Mouse (Mus musculus): ENCODE data around the gene Syt16. TPM values are rescaled to one million over a fixed set of nuclear protein-coding genes. Genes with fewer than 3 reads are reported as not detected.

Gene Syt16
- total RNA-seq (2021): not detected
- long read RNA-seq, experiment 1: 0 reads
- long read RNA-seq, experiment 2: 0 reads

- DNase-seq: no peak
- intact Hi-C loops (cut with DNase I): no loop called here
Measured at GRCm38 (mm10) chr12:73997297-73998127, at the start of gene Syt16. Syt16 (plus strand) TSS chr12:73997661.

GRCm38 (mm10) chr12:73948415-73948814 lies 49.0 kb upstream of the Syt16 start:
- no peak for DNase-seq
- intact Hi-C loops (cut with DNase I): no loop called here

- intact Hi-C loops (cut with DNase I): no loop called here
- peak; percentile 57 to 60 for DNase-seq
Measured at GRCm38 (mm10) chr12:73949318-73950058, 48.0 kb upstream of the Syt16 start.

DNA sequence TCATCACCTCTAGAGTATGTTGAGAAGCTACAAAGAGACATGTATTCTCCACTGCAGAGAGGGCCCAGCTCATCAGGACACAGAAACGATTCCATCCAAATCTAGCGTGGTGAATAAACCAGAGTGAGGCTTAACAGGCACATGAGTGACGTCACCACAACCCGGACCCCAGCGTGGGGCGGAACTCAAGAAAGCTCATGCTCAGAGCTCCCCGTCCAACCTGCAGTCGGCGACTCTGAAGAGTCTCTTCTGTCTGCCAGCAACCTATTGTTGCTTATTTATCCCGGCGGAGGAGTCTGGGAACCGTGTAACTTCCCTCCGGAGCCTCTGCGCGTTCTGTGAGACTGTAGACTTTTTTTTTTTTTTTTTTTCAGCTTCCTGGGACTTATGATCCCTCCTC lies 44.6 kb upstream of the Syt16 start:
- intact Hi-C loops (cut with DNase I): no loop called here
- DNase-seq: peak; percentile 33 to 48

DNA sequence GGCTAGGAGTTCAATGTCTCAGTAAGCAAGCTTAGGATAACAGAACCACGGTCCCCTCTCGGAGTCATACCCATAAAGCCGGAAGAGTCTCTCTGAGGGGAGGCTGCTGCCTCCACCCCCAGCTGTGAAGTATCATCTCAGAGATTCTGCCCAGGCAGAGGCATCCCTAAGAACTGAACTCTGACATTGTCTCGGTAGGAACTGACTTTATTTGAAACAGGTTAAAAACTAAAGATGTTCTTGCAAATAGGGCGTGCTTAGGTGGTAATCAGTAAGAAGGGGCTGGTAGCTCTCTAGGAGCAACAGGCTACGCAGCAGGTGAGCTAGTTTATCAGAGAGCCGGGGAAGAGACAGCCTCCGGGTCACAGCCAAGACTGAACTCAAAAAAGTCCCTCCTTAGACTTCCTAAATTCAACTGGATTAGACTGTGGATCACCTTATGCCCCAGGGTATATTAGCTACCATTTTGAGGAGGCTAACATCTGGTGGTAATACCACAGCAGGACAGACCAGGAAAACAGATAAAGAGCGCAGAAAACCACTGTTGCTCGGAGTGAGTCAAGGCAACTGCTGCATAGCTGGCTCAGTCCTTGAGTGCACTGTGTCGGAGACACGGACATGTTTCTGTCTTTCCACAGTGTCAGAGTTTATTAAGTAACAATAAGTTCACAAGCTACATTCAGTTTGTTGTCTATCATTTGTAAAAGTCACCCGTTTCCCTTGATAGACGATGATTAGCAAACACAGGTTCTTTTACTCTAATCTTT lies 43.9 kb upstream of the Syt16 start:
- intact Hi-C loops (cut with DNase I): no loop called here

GRCm38 (mm10) chr12:73954785-73955184 lies 42.7 kb upstream of the Syt16 start:
- no peak for DNase-seq
- intact Hi-C loops (cut with DNase I): no loop called here

More for the DNA sequence above, 43.9 kb upstream of the Syt16 start:
- no peak for DNase-seq

DNA sequence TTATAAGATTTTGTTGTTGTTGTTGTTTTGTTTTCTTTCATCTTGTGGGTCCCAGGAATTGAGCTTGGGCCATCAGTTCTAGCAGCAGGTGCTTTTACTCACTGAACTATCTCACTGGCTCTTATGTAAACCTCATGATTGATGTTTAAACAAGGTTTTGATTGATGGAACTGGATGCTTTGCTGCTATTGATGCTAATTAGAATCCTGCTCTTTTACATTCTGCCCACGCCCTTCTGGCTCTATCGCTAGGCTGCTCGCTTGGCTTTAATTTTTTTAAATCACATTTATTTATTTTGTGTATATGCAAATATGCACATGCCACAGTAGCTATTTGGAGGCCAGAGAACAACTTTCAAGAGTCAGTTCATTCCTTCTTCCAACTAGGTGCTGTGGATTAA lies 39.8 kb upstream of the Syt16 start:
- no peak for DNase-seq
- intact Hi-C loops (cut with DNase I): no loop called here

DNA sequence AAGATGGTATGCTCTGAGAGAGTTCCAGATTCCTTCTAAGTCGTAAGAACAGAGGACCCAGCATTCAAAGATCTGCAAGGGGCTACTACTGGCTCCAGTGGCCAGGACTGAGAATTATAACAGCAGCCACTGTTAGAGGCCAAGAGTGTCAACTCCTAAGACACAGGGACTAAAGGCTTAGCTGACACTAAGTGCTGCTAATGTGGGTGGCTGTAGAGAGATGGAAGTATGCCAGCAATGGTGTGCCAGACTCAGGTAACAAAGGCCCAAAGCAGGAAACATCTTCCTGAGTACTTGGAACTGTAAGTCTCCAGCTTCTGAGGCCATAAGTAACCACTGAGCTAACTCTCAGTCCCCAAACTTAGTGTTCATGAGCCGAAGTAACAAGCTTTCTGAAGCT lies 38.6 kb upstream of the Syt16 start:
- intact Hi-C loops (cut with DNase I): no loop called here
- no peak for DNase-seq

- intact Hi-C loops (cut with DNase I): no loop called here
Measured at GRCm38 (mm10) chr12:73964291-73965281, 32.9 kb upstream of the Syt16 start, which contains the start of gene Snapc1. Snapc1 (plus strand) TSS chr12:73964481.

DNA sequence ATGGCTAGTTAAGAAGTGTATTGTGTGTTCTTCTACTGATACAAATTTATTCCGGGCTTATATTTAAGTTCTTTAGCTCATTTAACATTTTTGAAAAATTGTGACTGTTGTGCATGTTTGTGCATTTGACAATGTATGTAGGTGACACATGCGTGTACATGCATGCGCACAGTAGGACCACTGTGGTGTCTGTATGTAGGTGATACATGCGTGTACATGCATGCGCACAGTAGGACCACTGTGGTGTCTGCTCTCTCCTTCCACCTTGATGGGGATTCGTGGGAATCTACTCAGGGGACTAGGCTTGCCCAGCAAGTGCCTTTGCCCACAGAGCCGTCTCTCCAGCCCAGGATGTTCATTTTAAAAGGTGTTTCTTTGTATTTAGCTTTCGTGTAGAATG lies 28.3 kb upstream of the Syt16 start:
- intact Hi-C loops (cut with DNase I): no loop called here
- no peak for DNase-seq

More at GRCm38 (mm10) chr12:73964291-73965281, 32.9 kb upstream of the Syt16 start, which contains the start of gene Snapc1:
- DNase-seq: peak; percentile 94 to 98

GRCm38 (mm10) chr12:73974584-73974983 lies 22.9 kb upstream of the Syt16 start:
- intact Hi-C loops (cut with DNase I): no loop called here
- no peak for DNase-seq

- intact Hi-C loops (cut with DNase I): no loop called here
- DNase-seq: no peak
Measured at GRCm38 (mm10) chr12:73978144-73978543, 19.3 kb upstream of the Syt16 start.

DNA sequence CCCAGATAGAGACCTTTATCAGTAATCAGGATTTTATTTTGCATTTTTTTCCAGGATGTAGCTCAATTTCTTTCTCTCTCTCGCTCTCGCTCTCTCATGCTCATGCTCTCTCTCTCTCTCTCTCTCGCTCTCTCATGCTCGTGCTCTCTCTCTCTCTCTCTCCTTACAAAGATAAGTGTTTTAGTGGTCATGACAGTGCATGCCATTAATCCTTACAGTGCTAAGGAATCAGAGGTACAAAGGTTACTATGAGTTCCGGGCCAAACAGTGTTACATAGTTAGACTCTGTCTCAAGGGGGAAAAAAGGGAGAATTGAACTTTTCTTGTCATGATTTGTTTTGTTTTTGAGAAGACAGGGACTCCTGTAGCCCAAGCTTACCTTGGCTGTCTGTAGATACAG lies 17.8 kb upstream of the Syt16 start:
- intact Hi-C loops (cut with DNase I): no loop called here
- DNase-seq: no peak

GRCm38 (mm10) chr12:73982533-73982932 lies 14.9 kb upstream of the Syt16 start:
- DNase-seq: peak; percentile 80 to 82
- intact Hi-C loops (cut with DNase I): no loop called here

- intact Hi-C loops (cut with DNase I): no loop called here
- DNase-seq: no peak
Measured at GRCm38 (mm10) chr12:73986299-73986698, 11.2 kb upstream of the Syt16 start.

DNA sequence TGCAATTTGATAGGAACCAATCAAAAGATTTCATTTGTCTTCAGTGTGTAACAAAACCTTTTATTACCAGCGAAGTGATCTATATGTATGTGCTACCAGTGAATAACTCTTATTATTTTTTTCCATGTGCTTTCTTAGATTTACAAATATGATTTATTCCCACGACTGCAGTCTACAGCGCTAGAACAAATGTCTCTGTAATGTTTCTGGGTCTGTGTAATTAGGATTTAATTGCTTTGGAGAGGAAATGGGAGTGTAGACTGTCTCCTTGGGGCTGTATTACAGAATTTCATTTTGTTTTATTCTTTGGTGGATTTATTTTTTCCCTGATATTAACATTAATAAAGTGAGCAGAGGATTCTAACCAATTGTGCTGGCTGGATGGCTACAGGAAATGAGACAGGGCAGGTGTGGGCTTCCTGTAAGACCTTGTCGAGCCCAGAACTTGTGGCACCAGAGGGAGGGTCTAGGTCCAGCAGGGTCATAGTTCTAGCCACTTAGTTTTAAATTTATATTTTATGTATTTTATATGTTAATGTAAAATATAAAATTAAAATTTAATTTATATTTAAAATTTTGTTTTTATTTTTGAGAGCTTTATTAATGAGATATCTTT lies 9.0 kb upstream of the Syt16 start:
- intact Hi-C loops (cut with DNase I): loop anchor here (2.0 kb wide), 1 partner anchor 284 kb away; no protein-coding TSS in a partner anchor
- no peak for DNase-seq

GRCm38 (mm10) chr12:73989594-73989993 lies 7.9 kb upstream of the Syt16 start:
- intact Hi-C loops (cut with DNase I): loop anchor here (2.0 kb wide), 1 partner anchor 285 kb away; no protein-coding TSS in a partner anchor
- peak; percentile 63 to 76 for DNase-seq

GRCm38 (mm10) chr12:73996906-73997296 lies 560 bp upstream of the Syt16 start:
- DNase-seq: no peak
- intact Hi-C loops (cut with DNase I): no loop called here

DNA sequence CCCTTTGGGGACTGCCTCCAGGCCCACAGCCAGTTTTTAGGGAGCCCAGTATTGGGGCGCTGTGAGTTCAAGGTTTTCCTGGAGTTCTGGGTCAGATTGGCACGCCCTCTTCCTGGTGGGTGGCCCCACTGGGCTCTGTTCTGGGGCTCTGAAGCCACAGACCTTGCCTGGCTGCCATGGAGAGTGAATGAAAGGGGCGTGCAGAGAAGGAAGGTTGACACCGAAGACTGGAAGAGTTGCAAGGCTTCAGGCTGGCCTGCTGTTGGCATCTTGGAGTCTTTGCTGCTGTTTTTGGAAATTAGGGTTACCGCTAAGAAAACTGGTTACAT lies 631 bp downstream of the Syt16 start:
- intact Hi-C loops (cut with DNase I): no loop called here
- no peak for DNase-seq
